Mouse (Mus musculus) erythroblast, embryonic 14.5 days (primary cell): ENCODE data around the gene Actrt2.

Experiments used
- GATA1 ChIP-seq: IDR thresholded peaks from 2 replicates; pipeline ENCODE4 v1.6.1; 2012; ENCODE audit warnings: low read length, inconsistent platforms, mixed read lengths
- TAL1 ChIP-seq: IDR thresholded peaks from 3 replicates; pipeline ENCODE4 v1.6.1; 2012; ENCODE audit warnings: low read length, inconsistent platforms, mixed read lengths

DNA sequence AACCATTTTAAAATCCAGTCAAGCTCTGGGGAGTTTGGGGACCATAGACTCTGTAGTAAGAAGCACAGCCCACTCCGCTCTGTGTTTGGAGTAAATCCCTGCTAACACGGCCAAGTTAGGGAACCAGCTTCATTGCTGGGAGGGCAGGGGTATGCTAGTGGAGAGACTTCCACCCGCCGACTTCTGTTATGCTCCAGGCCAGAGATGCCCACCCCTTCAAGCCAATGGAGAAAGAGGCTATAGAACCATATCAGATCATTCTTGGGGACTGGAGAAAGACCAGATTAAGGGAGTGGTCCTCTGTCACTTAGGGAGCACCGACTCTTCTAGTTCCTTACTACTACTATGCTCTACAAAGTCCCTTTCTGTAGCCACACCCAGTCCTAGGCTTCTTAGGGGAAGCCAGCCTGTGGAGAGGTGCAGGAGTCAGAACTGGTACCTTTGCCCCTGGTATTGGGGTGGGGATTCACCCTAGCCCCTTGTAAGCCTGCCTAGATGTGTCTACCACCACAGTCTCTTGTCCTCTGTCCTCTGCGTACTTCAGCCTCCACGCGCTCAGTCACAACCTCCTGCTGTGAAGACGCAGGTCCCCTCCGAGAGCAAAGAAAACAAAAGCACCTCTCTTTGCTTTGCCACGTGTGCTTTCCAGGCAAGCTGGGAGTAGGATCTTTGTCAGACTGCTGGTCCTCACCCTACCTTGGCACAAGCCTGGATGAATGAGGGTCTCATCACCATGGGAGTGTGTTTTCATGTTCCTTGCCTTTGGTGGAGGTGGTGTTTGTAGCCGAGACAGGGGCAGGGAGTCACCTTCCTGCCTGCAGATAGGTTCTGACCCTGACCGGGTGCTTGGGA lies 27.9 kb downstream of the Actrt2 start:
- TF ChIP-seq TAL1 (no peak), GATA1 (no peak)
